Mouse (Mus musculus): ENCODE results near the gene Stk26. TPM values are rescaled to one million over a fixed set of nuclear protein-coding genes. Genes with fewer than 3 reads are reported as not detected.

Gene Stk26
- polyA plus RNA-seq (2012; rRNA removed) = 1.7 and 1.8 TPM in 2 replicates

DNA sequence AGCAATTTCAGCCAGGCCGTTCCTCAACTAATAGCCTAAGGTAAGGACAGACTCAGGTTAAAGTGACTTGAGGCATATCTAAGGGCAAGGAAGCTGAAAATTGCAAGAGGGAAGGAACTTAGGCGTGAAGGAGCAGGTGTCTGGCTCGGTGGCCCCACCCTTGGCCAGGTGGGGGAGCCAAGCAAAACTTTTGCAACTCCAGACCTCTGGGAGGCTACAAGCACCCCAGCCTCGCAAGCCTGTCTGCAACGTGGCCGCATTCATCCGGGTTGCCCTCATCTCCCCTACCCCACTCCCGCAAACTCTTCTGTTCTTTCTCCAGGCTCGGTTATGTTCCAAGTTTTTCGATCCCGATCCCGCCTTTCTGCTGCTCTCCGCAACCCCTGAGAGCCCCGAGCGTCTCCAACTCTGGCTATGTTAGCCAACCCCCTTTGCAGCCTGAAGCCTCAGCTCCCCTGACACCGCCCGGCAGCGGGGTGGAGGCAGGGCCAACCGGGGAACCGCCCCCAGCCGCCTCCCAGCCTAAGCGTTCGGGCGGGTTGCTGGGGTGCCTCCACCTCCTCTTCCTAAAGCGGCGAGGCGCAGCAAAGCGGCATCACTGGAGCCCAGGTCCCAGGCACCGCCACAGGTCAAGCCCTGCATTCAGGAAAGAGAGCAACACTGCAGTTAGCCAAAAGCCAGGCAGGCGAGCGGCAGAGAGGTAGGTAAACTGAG, at the start of gene Stk26:
Gene Stk26, plus strand, starts transcription at position 201 of the 714 bp plus-strand sequence.
- DNase-seq (ENCODE audit: low read depth) = peak; percentile 58
- TF ChIP-seq POLR2A (IDR thresholded peaks at IDR 0.05; ENCODE audit: borderline replicate concordance, extremely low read depth, insufficient read depth, insufficient read length, poor library complexity, severe bottlenecking) (no peak), CTCF (IDR thresholded peaks at IDR 0.05; ENCODE audit: borderline replicate concordance, extremely low read depth, insufficient read depth, insufficient read length) (no peak)

DNA sequence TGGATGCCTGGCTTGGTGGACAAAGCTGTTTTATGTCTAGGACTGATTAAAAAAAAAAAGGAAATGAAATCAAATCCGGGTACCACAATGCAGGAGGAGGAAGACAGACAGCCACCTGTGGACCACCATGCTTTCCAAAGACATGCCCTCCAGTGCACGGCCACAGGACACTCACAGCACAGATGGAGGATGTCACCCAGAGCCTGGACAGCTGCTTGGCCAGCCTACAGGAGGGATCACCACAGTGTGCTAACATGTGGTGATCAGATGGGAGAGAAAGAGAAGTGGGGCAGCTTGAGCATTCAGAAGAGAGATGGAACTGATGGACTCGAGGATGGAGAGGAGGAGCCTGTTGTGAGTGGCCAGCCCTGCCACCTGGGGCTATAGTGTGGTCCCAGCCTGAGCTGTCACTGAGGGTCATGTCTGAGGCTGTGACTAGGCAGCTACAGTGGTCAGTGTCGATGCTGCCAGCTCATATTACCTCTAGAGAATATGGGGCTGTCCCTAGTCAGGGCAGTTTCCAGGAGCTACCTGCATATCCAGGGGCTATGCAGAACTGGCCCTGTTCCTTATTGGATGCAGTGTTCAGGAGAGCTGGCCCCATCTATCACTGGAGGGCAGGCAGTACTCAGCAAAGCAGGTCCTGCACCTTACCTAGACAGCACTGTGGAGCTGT, 47.7 kb upstream of the Stk26 start:
- no peak for DNase-seq (ENCODE audit: low read depth)
- TF ChIP-seq POLR2A (IDR thresholded peaks at IDR 0.05; ENCODE audit: borderline replicate concordance, extremely low read depth, insufficient read depth, insufficient read length, poor library complexity, severe bottlenecking) (no peak), CTCF (IDR thresholded peaks at IDR 0.05; ENCODE audit: borderline replicate concordance, extremely low read depth, insufficient read depth, insufficient read length) (no peak)

DNA sequence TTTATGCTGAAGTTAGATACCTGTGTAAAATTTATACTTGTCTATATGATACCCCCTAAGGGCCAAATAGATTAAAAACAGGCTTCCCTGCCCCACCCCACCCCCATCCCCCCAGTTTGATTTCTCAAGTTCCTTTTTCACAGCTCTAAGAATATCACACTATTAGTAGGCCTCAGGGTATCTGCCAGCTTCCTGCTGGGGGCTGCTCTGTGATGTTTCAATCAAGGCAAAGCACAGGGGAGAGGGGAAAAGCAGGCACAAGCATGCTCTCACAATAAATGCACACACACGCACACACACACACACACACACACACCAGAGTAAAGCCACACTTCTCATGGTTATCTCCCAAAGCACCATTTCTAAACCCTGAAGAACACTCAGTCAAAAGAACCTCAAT, 43.0 kb upstream of the Stk26 start:
- TF ChIP-seq CTCF (IDR thresholded peaks at IDR 0.05; ENCODE audit: borderline replicate concordance, extremely low read depth, insufficient read depth, insufficient read length) = no peak
- no peak for TF ChIP-seq POLR2A (IDR thresholded peaks at IDR 0.05; ENCODE audit: borderline replicate concordance, extremely low read depth, insufficient read depth, insufficient read length, poor library complexity, severe bottlenecking)
- peak; percentile 60 for DNase-seq (ENCODE audit: low read depth)

DNA sequence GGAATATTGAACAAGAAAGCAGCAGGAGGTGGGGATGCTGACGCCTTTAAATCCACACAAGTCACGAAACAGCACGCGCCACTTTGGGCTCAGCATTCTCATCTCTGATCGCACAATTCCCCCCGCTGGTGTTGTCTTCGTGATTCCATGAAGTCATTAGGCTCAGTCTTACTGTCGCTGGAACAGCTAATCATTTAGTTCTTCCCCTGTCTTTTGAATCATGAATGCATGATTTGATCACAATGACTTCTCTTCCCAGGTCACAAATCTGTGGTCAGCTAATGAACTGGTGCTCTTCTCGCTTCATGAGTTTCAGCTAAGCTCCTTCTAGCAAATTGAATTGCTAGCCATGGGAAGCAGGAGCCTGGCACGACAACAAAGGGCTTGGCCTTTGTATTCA, 42.3 kb upstream of the Stk26 start:
- DNase-seq (ENCODE audit: low read depth) = peak; percentile 64
- TF ChIP-seq CTCF (IDR thresholded peaks at IDR 0.05; ENCODE audit: borderline replicate concordance, extremely low read depth, insufficient read depth, insufficient read length) = no peak
- no peak for TF ChIP-seq POLR2A (IDR thresholded peaks at IDR 0.05; ENCODE audit: borderline replicate concordance, extremely low read depth, insufficient read depth, insufficient read length, poor library complexity, severe bottlenecking)

DNA sequence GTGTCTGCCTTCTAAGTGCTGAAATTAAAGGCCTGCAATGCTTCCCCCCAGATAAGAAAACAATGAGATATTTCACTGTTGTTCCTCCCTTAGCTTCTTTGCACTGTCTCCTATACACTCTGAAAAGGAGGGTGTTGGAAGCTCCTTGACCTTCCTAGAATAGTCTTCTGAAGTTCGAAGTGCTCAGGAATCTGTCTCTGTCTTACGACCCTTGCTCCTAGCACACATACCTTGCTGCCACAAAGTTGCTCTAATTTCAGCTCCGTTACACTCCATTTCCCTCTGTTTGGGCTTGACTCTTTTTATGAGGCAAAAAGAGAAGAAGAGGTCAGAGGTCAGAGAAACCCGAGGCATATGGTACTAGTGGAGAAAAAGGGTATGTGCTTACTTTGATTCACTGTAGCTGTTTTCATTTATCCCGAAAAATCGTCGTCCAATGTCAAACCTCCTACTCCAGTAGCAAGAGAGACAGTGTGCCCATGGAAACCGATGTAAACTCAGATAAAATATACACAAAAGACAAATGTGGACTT, 41.1 kb upstream of the Stk26 start:
- TF ChIP-seq CTCF (IDR thresholded peaks at IDR 0.05; ENCODE audit: borderline replicate concordance, extremely low read depth, insufficient read depth, insufficient read length) = no peak
- TF ChIP-seq POLR2A (IDR thresholded peaks at IDR 0.05; ENCODE audit: borderline replicate concordance, extremely low read depth, insufficient read depth, insufficient read length, poor library complexity, severe bottlenecking) = no peak
- no peak for DNase-seq (ENCODE audit: low read depth)

DNA sequence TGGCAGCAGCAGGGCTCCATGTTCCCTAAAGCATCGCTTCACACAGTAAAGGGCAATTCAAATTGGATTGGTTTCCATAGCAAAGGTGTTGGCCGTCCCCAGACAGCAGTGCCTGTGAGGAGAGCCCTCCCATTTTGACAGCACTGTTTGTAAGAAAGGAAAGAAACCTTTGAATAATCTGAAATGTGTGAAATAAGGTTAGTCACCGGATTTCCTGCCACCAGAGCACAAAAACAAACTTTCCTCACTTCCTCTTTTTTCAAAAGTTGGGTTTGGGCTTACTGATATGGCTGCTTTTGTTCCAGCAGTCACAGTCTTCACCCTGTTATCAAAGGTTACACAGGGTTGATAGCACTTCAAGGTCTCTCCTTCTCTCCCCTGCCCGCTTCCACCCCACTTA, 35.2 kb upstream of the Stk26 start:
- no peak for TF ChIP-seq POLR2A (IDR thresholded peaks at IDR 0.05; ENCODE audit: borderline replicate concordance, extremely low read depth, insufficient read depth, insufficient read length, poor library complexity, severe bottlenecking)
- TF ChIP-seq CTCF (IDR thresholded peaks at IDR 0.05; ENCODE audit: borderline replicate concordance, extremely low read depth, insufficient read depth, insufficient read length) = no peak
- DNase-seq (ENCODE audit: low read depth) = peak; percentile 16

DNA sequence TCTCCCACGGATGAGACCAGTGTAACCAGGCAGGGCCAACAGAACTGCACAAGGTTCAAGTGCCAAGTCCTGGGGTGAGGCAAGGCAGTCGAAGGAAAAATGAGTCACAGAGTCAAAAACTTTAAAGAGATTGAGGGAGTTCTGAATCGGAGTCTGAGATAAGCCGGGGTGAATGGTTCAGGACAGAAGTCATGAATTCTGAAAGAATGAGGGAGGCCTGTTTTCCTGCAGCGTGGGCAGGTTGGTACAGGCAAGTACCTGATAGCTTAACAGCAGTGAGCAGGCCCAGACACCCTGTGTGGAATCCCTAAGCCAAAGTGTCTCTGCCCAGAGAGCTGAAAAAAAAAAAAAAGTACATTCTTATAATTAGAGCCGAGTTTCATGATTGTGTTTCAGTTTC, 17.0 kb upstream of the Stk26 start:
- DNase-seq (ENCODE audit: low read depth) = no peak
- TF ChIP-seq POLR2A (IDR thresholded peaks at IDR 0.05; ENCODE audit: borderline replicate concordance, extremely low read depth, insufficient read depth, insufficient read length, poor library complexity, severe bottlenecking) (no peak), CTCF (IDR thresholded peaks at IDR 0.05; ENCODE audit: borderline replicate concordance, extremely low read depth, insufficient read depth, insufficient read length) (no peak)

DNA sequence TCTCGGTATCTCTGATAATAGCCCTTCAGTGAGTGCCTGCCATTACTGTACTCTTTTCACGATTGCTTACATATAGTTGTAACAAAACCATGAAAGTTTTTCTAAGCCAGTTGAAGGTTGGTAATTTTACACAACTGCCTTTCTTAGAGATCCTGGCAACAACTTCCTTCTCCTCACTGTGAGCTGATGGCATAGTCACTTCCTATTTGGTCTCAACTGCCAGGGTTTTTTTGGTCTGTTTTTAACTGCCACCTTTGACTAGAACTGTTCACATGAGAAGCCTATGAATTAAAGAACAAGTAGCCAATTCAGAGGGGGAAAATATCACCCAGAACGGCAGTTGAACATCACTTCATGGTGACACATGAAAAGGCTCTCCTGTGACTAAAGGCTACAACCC, 5.3 kb upstream of the Stk26 start:
- no peak for DNase-seq (ENCODE audit: low read depth)
- TF ChIP-seq CTCF (IDR thresholded peaks at IDR 0.05; ENCODE audit: borderline replicate concordance, extremely low read depth, insufficient read depth, insufficient read length) = no peak
- no peak for TF ChIP-seq POLR2A (IDR thresholded peaks at IDR 0.05; ENCODE audit: borderline replicate concordance, extremely low read depth, insufficient read depth, insufficient read length, poor library complexity, severe bottlenecking)

DNA sequence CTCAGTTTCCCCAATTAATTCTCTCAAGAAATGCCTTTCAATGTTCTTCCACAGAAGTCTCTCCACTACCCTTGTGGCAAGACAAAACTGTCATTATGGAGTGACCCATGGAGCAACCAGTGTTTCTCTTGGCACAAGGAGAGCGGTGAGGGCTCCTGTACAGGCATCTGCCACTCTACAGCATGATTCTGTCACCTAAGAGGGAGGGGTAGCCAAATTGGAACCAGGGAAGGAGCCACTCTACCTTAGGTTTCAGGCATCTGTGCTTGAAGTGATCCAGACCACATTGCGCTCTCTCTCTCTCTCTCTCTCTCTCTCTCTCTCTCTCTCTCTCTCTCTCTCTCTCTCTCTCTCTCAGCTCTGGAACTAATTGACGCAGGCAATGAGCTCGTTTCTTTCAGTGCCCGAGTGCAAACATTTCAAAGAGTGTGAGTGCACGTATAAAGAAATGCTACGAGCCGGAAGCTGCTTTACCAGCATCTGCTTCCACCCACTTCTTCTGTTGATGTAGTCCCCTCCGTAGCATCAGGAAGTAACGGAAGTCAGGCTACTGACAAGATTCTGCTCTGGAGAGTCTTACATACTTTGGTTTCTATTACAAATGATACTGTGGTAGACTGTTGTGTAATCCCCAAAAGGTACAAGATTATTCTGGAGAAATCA, 4.7 kb upstream of the Stk26 start:
- DNase-seq (ENCODE audit: low read depth) = no peak
- TF ChIP-seq POLR2A (IDR thresholded peaks at IDR 0.05; ENCODE audit: borderline replicate concordance, extremely low read depth, insufficient read depth, insufficient read length, poor library complexity, severe bottlenecking) (no peak), CTCF (IDR thresholded peaks at IDR 0.05; ENCODE audit: borderline replicate concordance, extremely low read depth, insufficient read depth, insufficient read length) (no peak)

DNA sequence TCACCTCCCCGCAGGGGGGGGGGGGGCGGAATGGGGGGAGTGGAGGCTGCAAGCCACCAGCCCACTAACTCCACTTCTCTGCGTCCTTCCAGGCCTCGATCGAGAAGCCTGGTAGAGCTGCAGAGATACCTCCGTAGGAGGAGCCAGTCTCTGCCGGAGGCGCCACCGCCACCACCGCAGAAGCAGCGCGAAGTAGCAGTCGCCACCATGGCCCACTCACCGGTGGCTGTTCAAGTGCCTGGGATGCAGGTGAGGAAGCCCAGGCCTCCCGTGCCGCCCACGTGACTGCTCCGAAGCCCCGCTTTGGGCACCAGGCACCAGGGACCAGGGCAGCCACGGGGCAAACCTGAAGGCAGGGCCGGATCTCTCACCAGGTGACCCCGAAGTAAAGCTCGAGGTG, 740 bp downstream of the Stk26 start:
- DNase-seq (ENCODE audit: low read depth) = peak; percentile 20
- no peak for TF ChIP-seq CTCF (IDR thresholded peaks at IDR 0.05; ENCODE audit: borderline replicate concordance, extremely low read depth, insufficient read depth, insufficient read length)
- TF ChIP-seq POLR2A (IDR thresholded peaks at IDR 0.05; ENCODE audit: borderline replicate concordance, extremely low read depth, insufficient read depth, insufficient read length, poor library complexity, severe bottlenecking) = no peak

DNA sequence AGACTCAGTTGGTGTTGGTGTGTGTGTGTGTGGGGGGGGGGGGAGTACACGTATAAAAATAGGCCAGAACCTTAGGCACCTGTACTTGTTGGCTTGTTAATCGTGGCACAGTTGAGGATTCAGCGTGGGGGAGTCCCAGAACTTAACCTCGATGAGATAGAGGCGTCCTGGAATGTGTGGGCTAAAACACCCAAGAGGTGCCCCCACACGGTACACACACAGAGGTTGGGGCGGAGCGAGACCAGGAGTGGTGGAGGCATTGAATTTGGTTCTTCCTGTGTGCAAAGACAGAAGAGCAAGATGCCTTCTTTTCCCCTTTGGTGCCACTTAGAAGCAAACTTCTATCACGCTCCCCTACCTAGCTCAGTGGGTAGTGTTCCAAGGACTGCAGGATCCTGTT, 1.2 kb downstream of the Stk26 start:
- TF ChIP-seq CTCF (IDR thresholded peaks at IDR 0.05; ENCODE audit: borderline replicate concordance, extremely low read depth, insufficient read depth, insufficient read length) (no peak), POLR2A (IDR thresholded peaks at IDR 0.05; ENCODE audit: borderline replicate concordance, extremely low read depth, insufficient read depth, insufficient read length, poor library complexity, severe bottlenecking) (no peak)

More for the DNA sequence above, 1.2 kb downstream of the Stk26 start:
- no peak for DNase-seq (ENCODE audit: low read depth)
